Mouse (Mus musculus) right cerebral cortex, postnatal 10 days (tissue): ENCODE results near the gene Vmn1r188.
A peak's percentile ranks its signal among the peaks of the same experiment; 100 is the strongest.
"Not testable (repeated sequence)": the region's sequence is repeated elsewhere in the genome, so short reads cannot be mapped to it uniquely, and the experiment has no call there.

Experiments used
- DNase-seq, 2 experiments: peaks; one replicate each; pipeline ENCODE4 v3.0.0; 2021; ENCODE audit warnings: low spot score in 2 of 2

Vmn1r188 gene

DNA sequence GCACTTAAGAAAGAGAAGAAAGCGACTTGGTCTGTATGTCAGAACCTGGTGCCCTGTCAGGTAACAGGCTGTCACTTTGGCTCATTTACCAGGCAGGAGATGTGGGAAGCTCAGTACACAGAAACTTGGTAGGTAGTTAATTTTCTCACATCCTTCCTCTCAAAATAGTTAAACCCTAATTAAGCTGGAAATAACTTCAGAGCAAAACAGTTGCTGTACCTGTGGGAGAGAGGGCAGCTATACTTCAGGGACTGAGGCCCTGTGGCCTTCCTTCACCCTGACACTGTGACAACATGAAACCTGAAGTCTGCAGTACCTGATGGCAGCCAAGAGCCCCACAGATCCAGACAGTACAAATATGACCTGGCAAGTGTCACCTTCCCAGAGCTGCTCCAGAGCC, at the start of gene Vmn1r188:
Gene Vmn1r188, plus strand, starts transcription at position 301 of the 400 bp plus-strand sequence.
- DNase-seq, result not testable (repeated sequence)

DNA sequence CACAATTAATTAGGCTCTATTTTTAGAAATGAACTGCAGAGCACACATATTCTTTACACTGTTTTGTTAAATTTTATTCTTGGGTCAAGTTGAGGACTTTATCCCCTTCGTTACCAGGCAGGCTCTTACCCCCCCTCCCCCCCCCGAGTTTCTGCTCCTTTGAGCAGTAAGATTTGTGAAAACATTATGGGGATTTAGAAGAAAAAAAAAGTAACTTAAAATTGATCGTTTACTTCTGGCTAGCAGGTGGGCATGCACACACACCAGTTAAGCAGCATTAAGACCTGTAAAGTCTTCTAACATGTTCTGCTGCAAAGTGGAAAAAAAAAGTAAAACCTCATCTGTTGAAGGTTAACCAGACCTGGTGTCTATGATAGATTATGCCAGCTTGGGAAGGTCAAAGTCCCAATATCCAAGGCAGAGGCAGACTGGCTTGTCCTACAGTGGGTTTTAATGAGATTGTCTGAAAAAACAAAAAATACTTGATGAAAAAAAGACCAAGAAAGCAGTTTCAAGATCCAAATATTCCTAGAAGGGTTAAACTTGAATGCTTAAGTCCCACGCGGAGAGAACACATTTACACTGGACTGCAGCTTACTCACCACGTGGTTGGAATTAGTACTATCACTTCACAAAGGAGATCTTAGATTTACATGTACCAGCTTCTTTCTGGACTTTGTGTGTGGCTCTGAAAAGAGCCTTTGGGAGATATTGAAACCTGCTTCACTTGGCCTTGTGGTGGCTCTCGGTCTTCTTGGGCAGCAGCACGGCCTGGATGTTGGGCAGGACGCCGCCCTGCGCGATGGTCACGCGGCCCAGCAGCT, 49.6 kb upstream of the Vmn1r188 start:
- DNase-seq, result no peak

DNA sequence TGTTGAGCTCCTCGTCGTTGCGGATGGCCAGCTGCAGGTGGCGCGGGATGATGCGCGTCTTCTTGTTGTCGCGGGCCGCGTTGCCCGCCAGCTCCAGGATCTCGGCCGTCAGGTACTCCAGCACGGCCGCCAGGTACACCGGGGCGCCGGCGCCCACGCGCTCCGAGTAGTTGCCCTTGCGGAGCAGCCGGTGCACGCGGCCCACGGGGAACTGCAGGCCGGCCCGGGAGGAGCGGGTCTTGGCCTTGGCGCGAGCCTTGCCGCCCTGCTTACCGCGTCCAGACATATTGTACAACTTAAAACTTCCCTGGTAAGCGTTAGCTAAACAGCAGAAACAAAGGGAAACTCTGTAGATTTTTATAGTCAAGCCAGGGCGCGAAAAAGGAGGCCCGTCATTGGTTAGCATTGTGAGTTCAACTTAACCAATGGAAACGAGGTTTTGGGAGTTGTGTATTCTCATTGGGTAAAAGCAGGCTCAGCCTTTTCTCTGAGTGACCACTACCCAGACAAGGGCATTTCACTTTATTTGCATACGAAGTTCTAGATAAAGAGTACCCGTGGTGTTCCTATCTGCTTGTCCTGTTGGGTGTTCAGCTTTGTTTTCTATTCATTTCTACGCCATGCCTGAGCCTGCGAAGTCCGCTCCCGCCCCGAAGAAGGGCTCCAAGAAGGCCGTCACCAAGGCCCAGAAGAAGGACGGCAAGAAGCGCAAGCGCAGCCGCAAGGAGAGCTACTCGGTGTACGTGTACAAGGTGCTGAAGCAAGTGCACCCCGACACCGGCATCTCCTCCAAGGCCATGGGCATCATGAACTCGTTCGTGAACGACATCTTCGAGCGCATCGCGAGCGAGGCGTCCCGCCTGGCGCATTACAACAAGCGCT, 48.7 kb upstream of the Vmn1r188 start, which contains the start of the genes Hist1h2ah and Hist1h2bk:
Gene Hist1h2ah, minus strand, starts transcription at position 302 of the 882 bp plus-strand sequence.
Gene Hist1h2bk, plus strand, starts transcription at position 604 of the 882 bp plus-strand sequence.
- DNase-seq, result peak; percentile 91 to 93

DNA sequence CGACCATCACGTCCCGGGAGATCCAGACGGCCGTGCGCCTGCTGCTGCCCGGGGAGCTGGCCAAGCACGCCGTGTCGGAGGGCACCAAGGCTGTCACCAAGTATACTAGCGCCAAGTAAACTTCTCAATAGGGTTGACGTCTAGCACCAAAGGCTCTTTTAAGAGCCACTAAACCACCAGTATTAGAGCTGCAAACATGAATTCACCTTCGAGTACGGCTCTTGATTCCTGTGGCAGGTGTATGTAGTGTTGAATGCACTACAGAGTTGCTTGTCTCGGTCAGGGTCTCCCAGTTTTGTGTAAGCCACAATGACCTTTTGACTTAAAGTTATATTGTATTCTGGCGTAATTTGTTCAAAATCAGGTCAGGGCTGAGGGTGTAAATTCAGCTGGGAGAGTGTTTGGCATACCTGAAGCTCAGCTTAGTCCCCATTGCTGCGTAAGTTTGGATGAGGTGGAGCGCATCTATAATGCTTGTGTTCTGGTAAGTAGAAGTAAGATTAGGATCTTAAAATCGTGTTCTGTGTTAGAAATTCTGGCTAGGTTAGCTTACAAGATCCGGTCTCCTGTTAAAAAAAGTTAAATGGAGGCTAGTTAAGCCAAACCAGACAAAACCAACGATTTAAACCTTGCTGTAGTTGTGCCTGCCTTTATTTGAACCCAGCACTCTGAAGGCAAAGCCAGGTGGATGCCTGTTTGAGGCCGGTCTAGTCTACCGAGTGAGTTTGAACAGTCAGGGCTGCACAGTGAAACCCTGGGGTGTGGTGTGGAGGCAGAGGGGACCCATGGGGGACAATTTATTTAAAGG, 47.9 kb upstream of the Vmn1r188 start:
- DNase-seq, result no peak

DNA sequence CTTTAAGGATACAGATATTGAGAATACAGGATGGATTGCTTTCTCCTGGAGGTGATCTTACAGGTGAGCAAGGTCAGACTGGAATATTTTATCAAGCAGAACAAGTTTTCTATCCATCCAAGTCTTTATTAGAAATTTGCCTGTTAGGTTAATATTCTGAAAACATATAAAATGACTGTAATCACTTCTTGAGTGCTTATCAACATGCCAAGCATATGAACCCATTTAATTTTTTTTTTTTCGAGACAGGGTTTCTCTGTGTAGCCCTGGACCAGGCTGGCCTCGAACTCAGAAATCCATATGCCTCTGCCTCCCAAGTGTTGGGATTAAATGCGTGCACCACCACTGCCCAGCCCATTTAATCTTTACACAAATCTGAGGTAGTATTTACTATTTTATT, 47.3 kb upstream of the Vmn1r188 start:
- DNase-seq, result no peak

DNA sequence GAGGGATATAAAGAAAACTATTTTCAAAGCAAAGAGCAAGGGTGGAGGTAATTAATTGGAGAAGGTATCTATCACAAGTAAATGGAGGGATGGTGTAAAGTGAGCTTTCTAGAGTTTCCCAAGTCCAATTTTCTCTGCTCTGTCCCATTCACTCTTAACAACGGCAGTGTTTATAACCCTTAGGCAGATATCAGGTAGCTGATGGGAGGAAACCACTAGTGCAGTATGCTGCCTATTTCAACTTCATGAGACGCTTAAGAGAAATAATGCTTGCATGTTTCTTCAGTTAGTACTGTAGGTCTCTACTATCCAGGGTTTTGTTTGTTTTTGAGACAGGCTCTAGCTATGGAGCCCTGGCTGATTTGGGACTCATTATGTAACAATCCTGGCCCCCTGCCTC, 46.8 kb upstream of the Vmn1r188 start:
- no peak for DNase-seq

DNA sequence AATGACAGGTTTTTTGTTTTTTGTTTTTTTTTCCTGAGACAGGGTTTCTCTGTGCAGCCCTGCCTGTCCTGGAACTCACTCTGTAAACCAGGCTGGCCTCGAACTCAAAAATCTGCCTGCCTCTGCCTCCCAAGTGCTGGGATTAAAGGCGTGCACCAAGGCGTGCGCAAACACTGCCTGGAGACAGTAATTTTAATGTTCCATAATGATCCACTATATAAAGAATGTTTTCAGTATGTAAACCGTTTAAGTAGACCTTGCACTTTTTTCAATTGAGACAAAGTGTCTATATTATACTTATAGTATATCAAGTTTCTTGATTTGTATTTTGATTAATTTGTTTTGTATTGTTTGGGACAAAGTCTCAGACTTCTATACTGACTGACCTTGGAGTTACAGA, 44.9 kb upstream of the Vmn1r188 start:
- no peak for DNase-seq

DNA sequence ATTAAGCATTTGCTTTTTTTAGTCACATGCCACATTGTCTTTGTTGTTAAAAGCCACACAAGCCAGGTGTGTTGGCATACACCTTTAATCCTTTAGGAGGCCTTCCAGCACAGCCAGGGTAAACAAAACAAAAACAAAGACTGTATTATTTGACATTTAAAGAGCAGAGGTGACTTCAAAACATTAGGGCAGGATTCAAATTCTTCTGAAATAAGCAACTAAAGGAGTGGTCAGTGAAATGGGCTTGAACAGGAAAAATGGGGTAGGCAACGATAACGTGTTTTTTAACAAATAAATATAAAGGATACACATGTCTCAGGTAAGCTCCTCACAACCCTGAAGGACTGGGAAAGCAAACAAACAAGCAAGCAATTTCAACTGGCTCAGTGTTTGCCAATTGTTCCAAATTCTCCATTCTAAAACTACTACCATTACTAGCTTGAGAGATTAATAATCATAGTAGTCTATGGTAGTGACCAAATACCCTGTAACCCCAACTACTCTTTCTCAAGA, 44.2 kb upstream of the Vmn1r188 start:
- DNase-seq, result no peak

DNA sequence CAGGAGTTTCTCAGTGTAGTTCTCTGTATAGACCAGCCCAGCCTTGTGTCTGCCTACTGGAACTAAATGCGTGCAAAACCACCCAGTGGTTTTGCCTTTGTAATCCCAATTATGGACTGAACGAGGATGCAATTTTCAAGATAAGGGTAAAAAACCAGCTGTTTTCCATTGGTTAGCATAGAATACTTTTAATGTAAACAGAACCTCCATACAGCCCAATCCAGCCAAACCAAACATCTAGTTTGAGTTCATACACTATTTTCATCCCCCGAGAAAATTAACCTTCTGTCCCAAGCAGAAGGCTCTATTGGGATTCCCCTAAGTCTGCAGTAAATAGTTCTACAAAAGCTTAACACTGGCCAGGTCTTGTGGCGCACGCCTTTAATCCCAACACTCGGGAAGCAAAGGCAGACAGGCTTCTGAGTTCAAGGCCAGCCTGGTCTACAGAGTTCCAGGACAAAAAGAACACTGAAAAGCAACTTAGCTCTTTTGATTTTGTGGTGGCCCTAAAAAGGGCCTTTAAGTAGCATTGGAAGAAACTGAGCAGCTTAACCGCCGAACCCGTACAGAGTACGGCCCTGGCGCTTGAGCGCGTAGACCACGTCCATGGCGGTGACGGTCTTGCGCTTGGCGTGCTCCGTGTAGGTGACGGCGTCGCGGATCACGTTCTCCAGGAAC, 43.6 kb upstream of the Vmn1r188 start:
- no peak for DNase-seq

DNA sequence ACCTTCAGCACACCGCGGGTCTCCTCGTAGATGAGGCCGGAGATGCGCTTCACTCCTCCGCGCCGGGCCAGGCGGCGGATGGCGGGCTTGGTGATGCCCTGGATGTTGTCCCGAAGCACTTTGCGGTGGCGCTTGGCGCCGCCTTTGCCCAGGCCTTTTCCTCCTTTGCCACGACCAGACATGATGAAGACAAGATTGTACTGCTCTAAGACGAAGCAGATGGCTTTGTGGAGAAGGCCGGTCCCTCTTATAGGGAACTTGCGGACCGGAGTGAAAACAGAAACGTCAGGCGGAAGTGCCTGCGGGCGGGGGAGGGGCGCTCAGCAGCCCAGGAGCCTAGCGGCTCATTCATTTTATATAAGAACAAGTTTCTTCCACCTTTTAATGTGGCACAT, 43.1 kb upstream of the Vmn1r188 start, which contains the start of gene Hist1h4i:
Gene Hist1h4i, minus strand, starts transcription at position 221 of the 395 bp plus-strand sequence.
- peak; percentile 97 to 98 for DNase-seq

DNA sequence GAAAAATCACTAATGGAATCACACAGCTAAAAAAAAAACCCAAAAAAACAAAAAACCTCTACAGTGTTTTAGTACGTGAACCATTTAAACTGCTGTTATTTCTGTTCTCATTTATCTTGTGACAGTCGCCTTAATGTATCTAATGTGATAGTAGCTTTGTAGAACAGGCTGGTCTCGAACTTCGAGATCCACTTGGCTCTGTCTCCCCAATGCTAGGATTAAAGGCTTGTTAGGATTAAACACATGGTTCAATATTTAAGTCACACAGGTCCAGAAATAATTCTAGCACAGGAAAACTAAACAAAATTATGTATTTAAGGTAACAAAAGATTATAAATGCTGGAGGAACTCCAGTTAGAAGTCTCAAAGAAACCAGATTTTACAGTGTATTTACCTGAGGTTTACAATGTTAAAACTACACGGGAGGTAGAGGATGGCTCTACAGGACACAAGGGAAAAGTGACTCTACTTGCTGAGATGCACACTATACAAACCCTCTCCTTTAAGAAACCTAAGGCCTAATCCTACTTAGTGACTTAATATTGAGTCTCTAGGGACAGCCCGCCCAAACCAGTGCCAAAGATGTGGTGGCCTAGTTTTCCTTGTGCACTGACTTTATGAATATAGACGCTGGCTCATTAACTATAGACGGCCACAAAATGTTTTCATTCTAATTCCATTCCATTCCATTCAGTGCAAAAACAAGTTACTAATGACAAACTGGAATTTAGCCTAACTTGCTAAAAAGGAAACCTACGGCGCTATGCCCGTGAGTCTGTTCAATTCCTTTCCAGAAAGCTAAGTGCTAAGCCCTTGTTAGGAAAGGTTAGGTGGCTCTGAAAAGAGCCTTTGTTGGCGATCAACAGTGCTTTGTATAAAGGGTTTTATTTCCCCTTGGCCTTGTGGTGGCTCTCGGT, 42.3 kb upstream of the Vmn1r188 start:
- DNase-seq, result no peak

DNA sequence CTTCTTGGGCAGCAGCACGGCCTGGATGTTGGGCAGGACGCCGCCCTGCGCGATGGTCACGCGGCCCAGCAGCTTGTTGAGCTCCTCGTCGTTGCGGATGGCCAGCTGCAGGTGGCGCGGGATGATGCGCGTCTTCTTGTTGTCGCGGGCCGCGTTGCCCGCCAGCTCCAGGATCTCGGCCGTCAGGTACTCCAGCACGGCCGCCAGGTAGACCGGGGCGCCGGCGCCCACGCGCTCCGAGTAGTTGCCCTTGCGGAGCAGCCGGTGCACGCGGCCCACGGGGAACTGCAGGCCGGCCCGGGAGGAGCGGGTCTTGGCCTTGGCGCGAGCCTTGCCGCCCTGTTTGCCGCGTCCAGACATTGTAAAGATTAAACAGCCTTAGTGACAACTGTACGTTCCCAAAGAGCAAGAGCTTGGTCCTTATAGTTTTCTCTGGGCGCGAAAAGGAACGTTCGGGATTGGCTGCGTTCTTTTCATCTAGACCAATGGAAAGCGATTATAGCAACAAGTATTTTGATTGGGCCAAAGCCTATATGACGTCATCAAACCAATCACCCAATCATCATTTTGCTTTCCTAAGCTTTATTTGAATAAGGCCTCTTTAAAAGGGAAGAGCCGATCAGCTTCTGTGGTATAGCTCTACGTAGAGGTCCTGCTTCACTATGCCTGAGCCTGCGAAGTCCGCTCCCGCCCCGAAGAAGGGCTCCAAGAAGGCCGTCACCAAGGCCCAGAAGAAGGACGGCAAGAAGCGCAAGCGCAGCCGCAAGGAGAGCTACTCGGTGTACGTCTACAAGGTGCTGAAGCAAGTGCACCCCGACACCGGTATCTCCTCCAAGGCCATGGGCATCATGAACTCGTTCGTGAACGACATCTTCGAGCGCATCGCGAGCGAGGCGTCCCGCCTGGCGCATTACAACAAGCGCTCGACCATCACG, 41.4 kb upstream of the Vmn1r188 start, which contains the start of the genes Hist1h2ag and Hist1h2bj:
Gene Hist1h2ag, minus strand, starts transcription at position 377 of the 935 bp plus-strand sequence.
Gene Hist1h2bj, plus strand, starts transcription at position 647 of the 935 bp plus-strand sequence.
- DNase-seq, result peak; percentile 93 to 96

DNA sequence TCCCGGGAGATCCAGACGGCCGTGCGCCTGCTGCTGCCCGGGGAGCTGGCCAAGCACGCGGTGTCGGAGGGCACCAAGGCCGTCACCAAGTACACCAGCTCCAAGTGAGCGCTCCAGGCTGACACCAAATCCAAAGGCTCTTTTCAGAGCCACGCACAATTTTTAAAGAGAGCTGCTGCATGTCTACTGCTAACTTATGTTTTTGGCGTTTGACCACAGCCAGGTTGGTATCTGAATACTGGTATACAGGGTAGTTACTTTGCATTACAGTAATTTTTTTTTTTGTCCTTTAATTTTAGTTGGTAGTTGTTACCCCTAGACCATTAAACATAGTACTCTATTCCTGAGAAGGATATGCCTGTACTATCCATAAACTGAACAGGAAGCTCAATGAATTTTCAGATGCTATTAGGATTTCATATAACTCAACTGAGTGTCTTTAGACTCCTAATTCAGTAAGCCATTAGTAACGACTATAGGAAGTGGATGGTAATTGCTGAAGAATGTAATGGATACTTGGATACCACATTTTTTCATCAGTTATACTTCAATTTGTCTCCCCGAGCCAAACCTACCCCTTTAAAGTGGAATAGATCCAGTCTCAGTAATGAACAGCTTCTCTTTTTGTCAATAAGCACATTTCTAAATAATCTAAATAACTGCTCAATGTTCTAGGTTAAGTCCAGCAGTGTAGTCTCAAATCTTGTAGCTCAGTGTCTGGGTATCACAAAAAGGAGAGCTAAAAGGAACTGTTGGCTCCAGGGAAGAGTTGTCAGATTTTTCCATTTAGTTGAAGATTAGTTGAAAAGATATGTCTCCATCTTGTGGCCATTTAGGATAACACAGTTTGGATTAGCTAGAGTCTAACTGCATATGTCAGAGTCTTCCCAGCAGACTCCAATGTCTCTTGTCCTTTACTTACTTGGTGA, 40.5 kb upstream of the Vmn1r188 start:
- no peak for DNase-seq

DNA sequence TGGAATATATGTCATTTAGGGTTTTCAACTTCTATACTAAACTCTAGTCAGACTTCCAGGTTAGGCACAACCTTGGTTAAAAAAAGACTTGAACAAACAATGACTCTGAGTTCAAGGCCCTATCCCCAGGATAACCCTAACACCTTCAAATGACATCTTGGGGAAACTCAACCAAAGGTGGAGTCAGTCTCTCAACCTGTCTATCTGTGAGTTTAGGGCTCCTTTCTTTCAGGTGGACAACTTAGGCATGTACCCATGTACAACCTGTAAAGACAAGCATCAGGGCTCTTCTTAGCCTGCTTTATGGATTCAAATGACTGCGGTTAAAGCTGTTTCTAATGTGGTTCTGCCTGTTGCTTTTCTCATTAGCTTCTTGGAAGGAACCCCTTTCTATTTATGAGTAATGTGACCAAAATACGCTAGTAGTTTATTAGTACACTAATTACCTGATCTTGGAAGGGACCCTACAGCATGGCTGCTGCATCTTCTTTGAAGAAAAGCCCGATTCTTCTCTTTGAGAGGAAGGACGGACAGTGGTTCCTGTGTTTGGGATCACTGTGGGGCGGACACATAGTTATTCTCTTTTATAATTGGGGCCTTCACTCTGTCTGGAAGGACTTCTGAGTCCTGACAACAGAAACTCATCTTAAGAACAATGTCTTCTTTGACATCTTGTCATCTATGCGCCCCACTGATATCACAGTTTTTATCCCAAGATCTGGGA, 39.6 kb upstream of the Vmn1r188 start:
- no peak for DNase-seq

DNA sequence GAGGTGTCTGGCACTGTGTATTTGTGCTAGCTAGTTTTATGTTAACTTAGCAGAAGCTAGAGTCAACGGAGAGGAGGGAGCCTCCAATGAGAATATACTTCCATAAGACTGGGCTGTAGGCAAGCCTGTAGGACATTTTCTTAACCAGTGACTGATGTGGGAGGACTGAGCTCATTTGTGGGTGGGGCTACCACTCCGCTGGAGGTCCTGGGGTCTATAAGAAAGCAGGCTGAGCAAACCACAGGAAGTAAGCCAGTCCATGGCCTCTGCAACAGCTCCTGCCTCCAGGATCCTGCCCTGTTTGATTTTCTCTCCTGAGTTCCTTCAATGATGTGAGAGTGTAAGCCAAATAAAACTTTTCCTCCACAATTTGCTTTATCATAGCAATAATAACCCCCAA, 38.9 kb upstream of the Vmn1r188 start:
- DNase-seq, result no peak

DNA sequence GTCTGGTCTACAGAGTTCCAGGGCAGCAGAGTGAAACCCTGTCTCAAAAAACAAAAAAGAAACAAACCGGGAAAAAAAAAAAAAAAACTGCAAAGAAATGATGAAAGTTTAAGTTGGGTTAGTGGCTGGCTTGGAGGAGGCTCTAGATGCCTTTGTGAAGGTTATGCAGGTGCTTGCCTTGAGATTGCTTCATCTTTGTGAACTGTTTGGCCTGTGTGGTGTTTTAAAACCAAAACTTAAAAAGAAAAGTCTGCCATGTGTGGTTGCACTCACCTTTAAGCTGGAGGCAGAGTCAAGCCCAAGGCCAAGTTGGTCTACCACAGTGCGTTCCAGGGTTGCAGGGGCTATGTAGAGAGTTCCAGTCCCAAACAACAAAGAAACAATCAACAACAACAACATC, 35.2 kb upstream of the Vmn1r188 start:
- no peak for DNase-seq
